Mouse (Mus musculus): Measurements from ENCODE around the gene Dhx40.

Dhx40 gene

DNA sequence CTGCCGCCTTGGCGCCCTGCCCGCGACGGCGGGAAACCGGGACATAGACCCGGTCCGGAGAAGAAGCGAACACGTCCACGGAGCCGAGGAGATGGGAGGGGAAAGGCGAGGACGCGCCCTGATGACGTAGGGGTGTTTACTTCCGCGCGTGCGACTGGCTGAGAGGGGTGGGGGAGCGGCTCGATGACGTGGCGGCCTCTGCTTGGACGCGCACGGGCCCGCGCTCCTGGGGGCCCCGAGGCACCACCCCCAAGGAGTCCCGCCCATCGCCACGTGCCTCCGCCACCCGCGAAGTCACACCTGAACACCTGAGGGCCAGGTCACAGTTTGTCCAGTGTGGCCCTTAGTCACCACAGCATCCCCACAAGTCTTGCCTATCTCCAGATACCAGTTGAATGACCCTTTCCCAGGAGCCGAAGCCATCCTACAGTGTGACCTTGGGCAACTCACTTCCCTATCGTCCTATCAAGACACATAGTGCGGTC, at the start of gene Dhx40:
TSS of gene Dhx40 (minus strand) at position 242 of the 485 bp plus-strand sequence.
- peak; percentile 67 for DNase-seq (ENCODE audit: low read depth)

DNA sequence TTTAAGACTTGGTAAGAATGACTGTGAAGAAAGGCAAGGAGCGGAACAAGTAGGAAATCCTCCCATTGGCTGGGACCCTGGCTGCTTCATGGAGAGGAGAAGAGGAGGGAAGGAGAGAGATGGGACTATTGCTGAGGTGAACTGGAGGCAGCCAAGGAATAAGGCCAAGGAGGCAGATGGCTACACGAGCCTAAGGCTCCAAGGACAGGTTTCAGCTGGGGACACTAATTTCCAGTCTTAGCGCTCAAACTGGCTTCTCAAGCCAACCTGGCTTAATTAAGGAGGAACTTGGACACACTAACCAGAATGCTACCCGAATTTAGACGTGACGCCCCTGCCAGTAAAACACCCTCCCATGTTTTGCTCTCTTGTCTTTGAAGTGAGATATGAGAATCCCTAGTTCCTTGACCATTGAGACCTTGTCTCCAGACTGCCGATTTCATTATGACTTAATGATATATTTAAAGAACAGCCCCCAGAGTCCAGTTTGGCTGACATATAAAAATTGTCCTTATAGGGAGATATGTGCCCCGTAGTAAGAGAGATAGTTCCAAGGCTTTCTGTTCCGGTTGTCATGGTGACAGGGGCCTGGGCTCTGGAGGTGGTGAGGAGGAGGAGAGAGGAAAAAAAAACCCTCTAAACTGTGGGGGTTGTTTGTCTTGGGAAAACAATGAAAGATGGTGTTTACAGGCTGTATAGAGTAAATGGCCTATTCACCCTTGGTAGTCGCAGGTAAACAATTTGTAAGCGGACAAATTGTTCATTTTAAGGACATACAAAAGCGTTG, 48.3 kb upstream of the Dhx40 start:
- DNase-seq (ENCODE audit: low read depth) = no peak

DNA sequence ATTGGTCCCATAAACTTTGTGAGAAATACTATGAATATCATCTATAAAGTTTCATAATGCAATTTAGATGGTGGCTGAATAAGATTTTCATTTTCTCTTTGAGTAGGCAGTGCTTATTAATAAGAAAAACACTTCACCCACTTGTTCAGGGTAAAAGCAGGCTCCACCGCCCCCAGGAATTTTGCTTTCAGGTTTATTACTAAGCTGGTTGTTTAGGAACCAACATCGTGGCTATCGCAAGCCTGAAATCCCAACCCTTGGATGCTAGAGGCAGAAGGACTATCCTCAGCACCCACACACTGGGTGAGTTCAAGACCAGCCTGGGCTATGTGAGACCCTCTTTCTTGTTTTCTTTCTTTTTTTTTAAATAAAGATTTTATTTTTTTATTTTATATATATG, 45.5 kb upstream of the Dhx40 start:
- no peak for DNase-seq (ENCODE audit: low read depth)

DNA sequence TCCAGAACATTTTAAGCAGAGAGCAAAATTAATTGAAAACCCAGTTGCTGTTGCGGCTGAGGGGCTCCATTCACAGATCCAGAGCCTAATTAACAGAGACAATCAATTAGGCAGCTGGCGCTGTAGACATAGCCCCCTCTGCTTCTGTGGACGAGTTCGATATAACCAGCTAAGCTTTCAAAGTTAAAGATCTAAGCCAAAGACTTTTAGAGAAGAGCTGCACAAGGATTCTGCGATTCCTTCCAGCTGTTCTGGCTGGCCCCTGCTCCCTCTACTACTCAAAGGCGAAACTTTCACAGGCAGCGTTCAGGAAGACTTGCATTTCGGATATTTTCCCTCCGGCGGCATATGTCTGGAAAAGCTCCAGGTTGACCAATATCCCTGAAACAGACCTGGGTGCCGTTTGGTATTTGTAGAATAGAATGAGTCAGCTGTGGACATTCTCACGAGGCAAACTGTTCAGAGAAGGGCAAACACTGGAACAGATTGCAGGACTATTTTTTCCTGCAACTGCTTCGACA, 45.0 kb upstream of the Dhx40 start:
- no peak for DNase-seq (ENCODE audit: low read depth)

DNA sequence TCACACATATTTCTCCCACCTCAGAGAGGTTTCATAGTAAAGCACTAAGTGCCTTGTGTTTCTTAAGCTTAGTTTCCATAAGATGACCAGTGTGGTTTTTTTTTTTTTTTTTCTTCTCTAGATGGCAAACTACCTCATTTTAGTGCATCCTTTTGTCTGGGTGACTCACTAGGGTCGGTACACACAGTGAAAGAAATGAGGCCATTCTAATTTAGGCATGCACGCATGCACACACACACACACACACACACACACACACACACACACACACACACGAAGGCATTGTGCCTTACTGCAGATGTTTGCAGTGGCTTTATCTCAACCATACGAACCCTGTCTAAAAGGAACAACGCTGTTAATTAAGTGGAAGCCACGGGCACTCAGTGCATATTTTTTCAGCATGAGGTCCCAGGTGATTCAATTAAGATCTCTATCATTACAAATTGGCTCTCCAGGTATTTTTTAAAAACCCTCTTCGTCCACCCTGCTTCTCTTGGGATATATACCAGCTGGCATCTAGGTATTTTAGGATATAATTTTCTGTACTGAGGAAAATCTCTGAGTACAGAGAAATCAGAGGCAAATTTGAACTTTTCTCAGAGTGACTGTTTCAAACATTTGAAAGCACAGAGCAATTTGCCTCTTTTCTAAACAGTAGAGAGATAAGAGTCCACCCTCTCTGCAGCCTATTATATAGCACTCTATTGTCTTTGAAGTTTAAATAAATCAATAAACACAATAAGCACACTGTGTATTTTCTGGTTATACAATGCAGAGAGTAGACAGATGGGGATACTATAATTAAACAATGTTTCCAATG, 44.4 kb upstream of the Dhx40 start:
- DNase-seq (ENCODE audit: low read depth) = no peak

DNA sequence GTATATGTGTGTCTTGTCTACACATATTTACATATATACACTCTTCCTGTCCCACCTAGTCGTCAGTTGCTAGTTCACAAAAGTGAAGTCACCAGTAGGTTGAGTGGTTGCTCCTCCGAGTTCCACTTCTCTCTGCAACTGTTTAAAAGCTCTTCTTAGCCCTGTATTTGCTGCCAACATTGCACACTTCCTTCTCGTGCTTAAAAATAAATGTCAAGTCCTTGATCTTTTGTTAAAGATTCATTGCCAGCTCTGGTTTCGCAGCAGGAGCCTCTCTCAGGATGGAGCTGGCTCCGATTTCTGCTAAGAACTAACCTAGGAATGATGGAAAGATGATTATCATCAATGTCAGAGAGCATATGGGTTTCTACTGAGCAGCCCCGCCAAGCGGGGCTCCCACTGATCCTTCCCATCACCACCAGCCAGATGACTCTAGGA, 43.7 kb upstream of the Dhx40 start:
- DNase-seq (ENCODE audit: low read depth) = no peak

DNA sequence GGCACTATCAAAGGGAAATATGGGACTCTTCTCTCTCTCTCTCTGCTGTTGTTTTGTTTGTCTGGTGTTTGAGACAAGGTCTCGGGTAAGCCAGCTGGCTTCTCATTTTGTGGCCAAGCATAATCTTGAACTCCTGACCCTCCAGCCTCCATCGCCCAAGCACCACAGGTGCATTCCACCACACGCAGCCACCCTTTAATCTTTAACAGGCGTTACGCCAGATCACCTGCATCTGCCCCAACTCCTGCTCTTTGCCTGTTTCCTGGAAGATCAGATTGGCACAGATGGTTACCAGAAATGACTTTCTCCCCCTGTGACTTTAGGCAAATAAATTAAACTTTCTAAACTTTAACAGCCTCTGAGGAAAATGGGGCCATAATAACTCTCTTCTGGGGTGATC, 36.3 kb upstream of the Dhx40 start:
- DNase-seq (ENCODE audit: low read depth) = no peak

DNA sequence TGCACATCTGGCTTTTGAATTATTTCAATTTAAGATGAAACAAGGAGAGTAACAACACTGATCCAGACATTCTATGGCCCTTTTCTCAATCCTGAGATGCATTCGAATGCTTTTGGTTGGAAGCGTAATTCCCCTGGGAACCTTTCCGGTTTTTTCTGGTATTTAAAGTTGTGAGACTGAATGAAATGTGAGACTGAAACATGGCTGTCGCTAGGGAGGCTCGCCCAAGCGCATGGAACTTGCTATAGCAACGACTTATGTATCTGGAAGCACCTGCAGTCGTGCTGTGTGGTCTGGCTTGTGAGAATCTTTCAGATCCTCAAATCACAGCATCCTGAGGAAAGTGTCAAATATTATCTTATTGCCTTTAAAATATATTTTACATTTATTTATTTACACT, 33.7 kb upstream of the Dhx40 start:
- DNase-seq (ENCODE audit: low read depth) = no peak

DNA sequence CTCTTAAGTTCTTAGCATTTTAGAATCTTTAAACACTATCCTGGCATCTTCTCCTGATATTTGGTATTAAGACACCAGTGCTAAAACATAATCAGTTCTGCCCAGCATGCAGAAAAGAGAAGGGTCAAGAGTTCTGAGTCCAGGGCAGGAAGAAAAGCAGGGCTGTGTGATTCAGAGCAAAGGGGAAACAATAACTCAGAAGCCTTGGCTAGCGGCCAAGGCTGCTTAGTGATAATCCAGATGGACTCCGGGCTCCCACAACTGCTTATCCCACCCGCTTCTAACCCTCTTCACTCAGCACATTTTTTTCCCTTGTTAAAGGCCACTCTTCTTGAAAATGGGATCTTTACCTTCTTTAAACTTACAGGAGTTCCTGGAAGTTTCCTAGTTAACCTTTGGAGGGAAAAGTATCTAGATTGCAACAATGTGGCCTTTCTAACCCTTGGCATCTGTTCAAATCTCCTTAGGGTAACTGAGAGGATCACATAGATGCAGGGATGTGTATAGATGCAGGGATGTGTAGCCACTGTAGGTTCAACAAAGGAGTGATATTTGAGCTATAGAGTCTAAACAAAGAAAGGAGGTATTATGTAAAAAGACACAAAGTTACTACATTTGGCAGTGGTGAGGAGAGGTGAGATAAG, 33.1 kb upstream of the Dhx40 start:
- DNase-seq (ENCODE audit: low read depth) = peak; percentile 7

DNA sequence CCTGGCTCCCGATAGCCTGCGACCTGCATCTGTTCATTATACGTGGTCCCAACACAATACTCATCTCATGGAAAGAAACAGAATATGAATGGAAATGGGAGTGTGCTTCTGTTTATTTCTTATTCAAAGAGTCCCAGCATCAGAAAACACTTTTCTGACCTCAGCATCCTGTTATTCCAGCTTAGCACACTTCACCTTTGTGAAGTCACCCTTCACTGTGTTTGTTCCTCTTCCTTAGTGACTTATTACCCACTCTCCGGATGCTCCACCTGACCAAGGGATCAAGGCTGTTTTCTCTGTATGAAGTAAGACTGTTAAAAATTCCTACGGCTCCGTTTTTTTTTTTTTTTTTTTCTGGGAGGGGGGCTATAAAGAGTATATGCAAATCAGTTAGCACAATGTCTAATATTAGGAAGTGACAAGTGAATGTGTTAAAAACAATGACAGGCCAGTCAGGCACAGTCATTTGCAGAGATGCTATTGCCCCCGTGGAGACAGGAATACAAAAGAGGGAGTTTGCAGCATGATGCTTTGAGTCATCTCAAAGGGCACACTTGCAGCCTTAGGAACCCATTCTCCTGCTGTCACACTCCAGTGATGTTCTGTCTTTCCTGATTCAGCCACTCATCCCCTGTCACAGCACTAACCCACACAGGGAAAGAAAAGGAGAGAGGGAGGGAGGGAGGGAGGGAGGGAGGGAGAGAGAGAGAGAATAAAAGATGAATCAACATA, 32.3 kb upstream of the Dhx40 start:
- DNase-seq (ENCODE audit: low read depth) = no peak

DNA sequence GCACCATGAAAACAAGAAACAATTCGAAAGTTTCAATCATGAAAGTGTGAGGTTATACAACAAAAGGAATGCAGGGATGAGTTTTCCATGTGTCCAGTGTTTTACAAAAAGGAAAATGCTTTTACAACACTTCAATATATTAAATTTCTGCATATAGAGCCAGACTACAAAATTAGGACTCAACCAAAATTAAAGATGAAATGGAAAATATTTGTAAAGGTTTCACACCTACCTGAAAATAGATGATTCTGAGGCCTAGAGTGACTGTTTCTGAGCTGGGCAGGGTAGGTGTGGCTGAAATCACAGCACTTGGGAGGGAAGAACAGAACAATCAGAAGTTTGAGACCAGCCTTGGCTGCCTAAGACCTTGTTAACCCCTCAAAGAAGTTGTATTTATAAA, 31.2 kb upstream of the Dhx40 start:
- DNase-seq (ENCODE audit: low read depth) = no peak

DNA sequence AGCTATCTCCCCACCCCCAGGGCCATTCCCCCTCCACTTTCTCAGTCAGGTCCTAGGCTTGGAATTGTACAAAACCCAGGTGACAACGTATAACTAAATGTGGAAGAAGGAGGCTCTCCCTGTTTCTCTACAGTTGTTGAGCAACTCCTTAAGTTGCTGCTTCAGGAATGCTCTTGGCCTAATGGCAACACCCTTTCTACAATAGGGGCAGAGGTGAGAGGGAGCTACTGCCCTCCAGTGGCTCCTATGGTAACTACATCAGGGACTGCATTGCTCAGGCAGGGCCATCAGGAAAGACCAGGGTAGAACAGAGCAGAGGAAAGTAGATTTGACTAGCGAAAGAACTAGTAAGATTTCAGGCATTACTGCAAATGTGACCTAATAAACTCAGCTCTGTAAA, 28.8 kb upstream of the Dhx40 start:
- DNase-seq (ENCODE audit: low read depth) = peak; percentile 68

DNA sequence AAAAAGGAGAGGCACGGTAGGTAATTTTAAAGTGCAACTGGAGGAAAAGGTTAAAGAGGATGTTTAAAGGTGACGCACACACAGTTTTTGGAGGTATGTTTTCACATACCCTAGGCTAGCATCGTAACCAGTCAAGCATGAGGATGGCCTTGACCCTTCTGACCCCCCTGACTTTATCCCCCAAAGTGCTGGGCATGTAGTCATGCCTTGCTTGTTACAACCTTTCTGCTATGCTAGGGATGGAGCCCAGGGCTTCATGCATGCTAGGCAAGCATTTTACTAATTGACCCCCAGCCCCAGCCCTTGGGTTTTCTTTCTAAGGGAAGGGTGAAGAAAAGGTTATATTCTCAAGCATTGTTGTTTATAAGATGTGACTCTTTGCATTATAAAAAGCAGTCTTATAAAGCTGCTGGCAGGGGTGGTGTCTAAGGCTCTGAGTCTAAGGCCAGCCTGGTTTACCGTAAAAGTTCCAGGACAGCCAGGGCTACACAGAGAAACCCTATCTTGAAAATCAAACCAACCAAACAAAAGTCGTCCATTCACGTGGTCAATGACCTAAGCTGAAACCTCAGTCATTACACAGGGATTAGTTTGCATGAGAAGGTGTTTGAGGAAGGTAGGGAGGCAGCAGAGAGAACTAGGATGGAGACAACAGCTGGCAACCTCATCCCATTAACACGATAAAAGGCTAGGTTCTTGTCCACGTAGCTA, 27.2 kb upstream of the Dhx40 start:
- DNase-seq (ENCODE audit: low read depth) = no peak

DNA sequence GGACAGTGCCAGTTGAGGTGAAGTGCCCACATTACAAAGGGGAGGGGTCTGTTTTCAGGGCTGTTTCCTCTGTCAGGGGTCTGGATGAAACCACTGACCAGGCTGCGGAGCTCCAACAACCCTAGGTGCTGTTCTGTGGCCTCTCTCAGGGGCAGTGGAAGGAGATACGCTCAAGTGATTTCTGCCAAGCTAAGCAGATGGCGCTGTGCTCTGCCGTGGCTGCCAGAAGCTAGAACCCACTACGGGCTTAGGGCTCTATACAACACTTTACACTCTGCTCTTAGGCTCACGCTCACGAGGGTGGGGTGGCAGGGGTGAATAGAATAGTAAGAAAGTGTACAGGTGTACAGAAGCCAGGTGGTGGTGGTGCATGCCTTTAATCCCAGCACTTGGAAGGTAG, 26.5 kb upstream of the Dhx40 start:
- no peak for DNase-seq (ENCODE audit: low read depth)

DNA sequence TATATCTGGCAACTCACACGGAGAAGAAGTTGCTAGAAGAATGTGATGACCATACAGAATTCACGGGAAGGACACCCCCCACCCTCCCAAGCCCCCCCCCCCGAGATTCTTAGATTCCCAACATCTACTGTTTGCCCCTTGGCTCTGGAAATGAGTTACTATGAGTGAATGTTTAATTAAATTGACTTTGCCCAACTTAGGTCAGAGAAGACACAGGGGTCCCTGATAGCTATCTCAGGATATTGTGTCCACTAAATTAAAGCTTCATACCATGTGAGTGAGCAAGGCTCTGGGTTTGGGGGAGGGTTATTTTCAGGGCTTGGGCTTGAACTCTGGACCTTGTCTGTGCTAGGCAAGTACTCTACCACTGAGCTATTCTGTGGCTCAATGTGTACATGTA, 25.6 kb upstream of the Dhx40 start:
- no peak for DNase-seq (ENCODE audit: low read depth)

DNA sequence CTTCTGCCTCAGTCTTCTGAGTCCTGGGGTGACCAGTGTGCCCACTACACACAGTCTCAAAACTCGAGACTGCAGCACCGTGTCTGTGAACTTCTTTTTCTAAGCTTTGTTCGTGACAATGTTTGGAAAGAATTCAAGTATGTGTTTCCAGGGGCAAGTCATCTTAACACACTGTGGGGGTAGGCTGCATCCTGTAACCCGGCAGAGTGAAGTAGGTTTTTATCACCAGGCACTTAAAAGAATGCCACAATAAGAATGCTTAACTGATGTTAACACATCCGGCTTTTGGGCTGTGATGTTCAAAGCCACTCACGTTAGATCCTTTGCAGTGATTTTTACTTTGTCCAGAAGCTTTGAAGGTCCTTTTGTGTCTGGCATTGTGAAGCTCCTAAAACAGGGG, 20.9 kb upstream of the Dhx40 start:
- no peak for DNase-seq (ENCODE audit: low read depth)

DNA sequence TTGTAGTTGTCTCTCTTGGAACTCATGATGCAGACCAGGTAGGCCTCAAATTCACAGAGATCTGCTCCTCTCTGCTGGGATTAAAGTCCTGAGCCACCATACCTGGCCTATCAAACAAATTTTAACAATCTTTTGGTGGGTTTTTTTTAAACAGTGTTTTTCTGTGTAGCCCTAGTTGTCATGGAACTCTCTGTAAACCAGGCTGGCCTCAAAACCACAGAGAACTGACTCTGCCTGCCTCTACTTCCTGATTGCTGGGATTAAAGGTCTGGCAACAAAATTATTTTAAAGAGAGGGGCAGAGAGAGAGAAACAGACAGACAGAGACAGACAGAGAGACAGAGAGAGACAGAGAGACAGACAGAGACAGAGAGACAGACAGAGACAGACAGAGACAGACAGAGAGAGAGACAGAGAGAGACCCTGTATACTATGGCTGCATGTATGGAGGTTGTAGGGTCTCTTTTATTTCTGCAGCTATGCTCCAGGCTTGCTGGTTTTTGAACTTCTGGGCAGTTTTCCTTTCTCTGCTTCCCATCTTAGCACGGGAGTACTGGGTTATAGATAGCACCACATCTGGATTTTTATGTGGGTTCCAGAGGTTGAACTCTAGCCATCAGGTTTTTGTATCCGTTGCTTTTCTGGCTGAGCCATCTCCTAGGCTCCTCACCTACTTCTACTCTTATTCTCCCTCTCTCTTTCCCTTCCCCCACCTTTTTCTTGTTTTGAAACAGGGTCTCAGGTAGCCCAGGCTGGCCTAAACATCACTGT, 20.1 kb upstream of the Dhx40 start:
- no peak for DNase-seq (ENCODE audit: low read depth)

DNA sequence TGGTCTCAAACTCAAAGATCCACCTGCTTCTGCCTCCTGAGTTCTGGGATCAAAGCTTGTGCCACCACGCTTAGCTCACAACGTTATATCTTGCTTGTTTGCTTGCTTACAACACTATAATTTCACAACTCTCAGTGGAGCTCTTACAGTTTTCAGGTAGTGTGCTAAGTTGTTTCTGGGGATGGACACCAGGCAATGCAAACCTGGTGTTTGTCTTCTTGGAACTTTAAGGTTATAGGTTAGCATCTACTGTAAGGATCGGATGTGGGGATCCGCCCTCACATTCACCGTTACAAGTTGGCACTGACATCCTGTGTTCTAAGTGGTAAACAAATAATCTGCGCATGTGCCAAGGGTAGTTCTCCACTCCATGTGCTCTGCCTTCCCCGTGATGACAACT, 16.9 kb upstream of the Dhx40 start:
- no peak for DNase-seq (ENCODE audit: low read depth)

DNA sequence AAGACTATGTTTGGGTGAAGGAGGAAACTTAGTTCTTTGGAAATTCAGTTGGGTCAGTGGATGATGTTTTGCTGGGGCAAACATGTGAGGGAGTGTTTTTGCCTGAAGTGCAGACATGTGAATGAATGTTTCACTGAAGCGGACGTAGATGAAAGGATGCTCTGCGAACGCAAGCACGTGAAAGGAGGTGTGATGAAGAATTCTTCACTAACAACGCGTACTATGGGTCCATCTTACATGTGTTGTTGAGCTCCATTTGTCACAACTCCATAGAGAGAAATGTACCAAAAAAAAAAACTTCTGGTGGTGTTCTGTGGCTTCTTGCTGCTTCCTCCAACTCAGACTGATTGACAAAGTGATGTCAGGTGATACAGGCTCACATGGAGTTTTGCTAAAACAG, 15.0 kb upstream of the Dhx40 start:
- DNase-seq (ENCODE audit: low read depth) = no peak

DNA sequence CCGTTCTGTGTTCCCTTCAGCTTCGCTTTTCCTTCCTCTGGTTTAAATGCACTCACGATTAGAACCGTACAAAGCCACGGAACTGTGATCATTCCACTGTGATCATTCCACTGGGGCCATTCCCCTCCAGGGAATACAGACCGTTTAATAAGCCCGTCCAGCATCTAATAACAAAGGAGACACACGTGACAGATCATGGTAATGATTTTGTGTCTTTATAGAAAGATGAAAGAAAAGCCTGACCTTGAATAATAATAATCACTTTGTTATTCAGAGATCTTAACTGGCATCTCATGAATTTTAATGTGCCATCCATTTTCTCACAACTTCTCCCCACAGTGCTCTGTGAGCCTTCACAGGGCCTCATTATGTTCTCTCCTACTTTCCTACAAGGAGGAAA, 12.0 kb upstream of the Dhx40 start:
- DNase-seq (ENCODE audit: low read depth) = no peak

Data from c-Kit-positive CD71-positive TER-119-negative erythroid progenitor cells, embryonic 14.5 days (primary cell).